Mouse (Mus musculus): ENCODE measurements around the gene Rrn3.

DNA sequence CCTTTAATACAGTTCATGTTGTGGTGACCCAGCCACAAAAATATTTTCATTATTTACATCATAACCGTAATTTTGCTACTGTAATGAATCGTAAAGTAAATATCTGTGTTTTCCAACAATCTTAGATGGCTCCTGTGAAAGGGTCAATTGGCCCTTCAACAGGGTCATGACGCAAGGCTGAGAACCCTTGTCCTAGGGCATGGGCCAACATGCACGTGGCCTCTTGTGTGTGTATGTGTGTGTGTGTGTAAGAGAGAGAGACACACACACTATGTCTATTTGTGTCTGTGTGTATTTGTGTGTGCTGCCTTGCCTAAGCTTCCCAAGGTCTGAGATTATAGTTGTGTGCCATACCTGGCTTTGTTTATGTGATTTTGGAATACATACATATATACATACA is 27.1 kb downstream of the Rrn3 start:
- no peak for TF ChIP-seq POLR2A (IDR thresholded peaks at IDR 0.05; ENCODE audit: low read depth, low read length)
- TF ChIP-seq CTCF (IDR thresholded peaks at IDR 0.05; ENCODE audit: extremely low read depth, insufficient read length, insufficient replicate concordance, low read depth, low read length) = no peak
